8 mouse cellular contexts compared by ENCODE assay signal in genomic region chr2:33347607-33348006, GRCm38 (mm10). TPM values are rescaled to one million over a fixed set of nuclear protein-coding genes. Genes with fewer than 3 reads are reported as not detected.
DNase-seq lines count a peak whose midpoint lies in the region; TF ChIP-seq lines count a peak whose summit lies in the region.

No protein-coding gene starts in this region.

- H3K4me1 ChIP-seq in kidney, adult 2 months (ENCODE audit: control insufficient read depth, insufficient read depth, low read length): no peaks in the 10 kb centered on the region

- peak; percentile 55 for DNase-seq in kidney, adult 2 months
- no peak for DNase-seq in kidney, adult 11 months
- peak; percentile 72 for DNase-seq in 3T3-L1 (ENCODE audit: low read depth, low spot score)
- DNase-seq in CD4-positive helper T cell, adult 2 months (ENCODE audit: low read depth, low spot score): peak; percentile 29
- peak; percentile 64 for DNase-seq in cerebellum, adult 9-10 months
- peak; percentile 56 for DNase-seq in kidney, postnatal 14 days
- peak; percentile 54 to 78 for DNase-seq in spleen, postnatal 4 days (ENCODE audit: low spot score in 2 of 2)
- no peak for DNase-seq in urinary bladder, adult 18-20 months (ENCODE audit: low spot score in 2 of 2)

- TF ChIP-seq CTCF in kidney, adult 2 months (conservative IDR thresholded peaks at IDR 0.05; ENCODE audit: insufficient read depth, insufficient read length, low read depth, low read length): peak; percentile 73

- 32% methylated on average over 3 of the region's 3 CpGs for WGBS in kidney, adult 2 months

- H3K36me3 ChIP-seq in kidney, adult 2 months (ENCODE audit: control insufficient read depth, insufficient read depth, low read length): no peaks in the 10 kb centered on the region

- TF ChIP-seq POLR2A in kidney, adult 2 months (IDR thresholded peaks at IDR 0.05; ENCODE audit: low read depth, low read length): no peak

- H3K27ac ChIP-seq in kidney, adult 2 months (ENCODE audit: insufficient read depth, low read depth, low read length): no peak overlapping the region

- H3K27me3 ChIP-seq in kidney, adult 2 months (replicated peaks; ENCODE audit: control insufficient read depth, insufficient read depth, low read length): no peaks in the 10 kb centered on the region

- no peak overlapping the region for H3K4me3 ChIP-seq in kidney, adult 2 months (ENCODE audit: insufficient read depth, low read depth, low read length)

RNA-seq across cellular contexts. Expression of gene Ralgps1, which starts 23.7 kb away (rescaled TPM):
- 4.9 and 5.6 TPM in 2 replicates for polyA plus RNA-seq in kidney, adult 2 months (2012; rRNA removed)

Comparison
In these comparisons a context has a peak if more than half of its experiments do, and no peak if none do; other contexts are left out.
1. DNase-seq: peak in kidney, adult 2 months (single experiment), 3T3-L1 (single experiment), CD4-positive helper T cell, adult 2 months (single experiment), cerebellum, adult 9-10 months (single experiment), kidney, postnatal 14 days (single experiment) and spleen, postnatal 4 days (2 of 2); none in kidney, adult 11 months (single experiment) and urinary bladder, adult 18-20 months (0 of 2).